Mouse (Mus musculus): ENCODE results near the gene Rab3il1. TPM values are rescaled to one million over a fixed set of nuclear protein-coding genes. Genes with fewer than 3 reads are reported as not detected.

Gene Rab3il1
- total RNA-seq, 2 experiments from 2014 or later, result 4.0 to 4.7 TPM

DNA sequence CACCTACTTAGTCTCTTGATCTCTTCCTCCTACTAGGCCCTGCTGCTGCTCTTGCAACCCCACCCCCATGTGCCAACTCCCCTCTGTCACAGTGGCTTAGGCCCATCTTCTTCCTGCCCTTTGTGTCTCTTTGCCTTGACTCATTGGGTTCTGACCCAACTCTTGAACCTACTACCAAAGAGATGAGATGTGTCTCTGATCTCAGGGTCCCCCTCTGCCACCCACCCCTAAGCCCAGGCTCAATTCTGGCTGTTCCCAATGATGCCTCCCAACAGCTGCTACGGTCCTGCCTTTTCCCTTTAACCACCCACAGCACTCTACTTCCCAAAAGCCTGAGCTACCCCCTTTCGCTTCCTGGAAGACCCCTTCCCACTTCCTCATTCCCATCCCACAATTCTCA lies 20.5 kb downstream of the Rab3il1 start:
- TF ChIP-seq CTCF (IDR thresholded peaks at IDR 0.05), result no peak
- DNase-seq, result no peak
- intact Hi-C loops (cut with DNase I), result no loop called here
- Histone ChIP-seq H3K4me3 (peak overlapping the region; percentile 34), H3K27ac (peak overlapping the region; percentile 78)

DNA sequence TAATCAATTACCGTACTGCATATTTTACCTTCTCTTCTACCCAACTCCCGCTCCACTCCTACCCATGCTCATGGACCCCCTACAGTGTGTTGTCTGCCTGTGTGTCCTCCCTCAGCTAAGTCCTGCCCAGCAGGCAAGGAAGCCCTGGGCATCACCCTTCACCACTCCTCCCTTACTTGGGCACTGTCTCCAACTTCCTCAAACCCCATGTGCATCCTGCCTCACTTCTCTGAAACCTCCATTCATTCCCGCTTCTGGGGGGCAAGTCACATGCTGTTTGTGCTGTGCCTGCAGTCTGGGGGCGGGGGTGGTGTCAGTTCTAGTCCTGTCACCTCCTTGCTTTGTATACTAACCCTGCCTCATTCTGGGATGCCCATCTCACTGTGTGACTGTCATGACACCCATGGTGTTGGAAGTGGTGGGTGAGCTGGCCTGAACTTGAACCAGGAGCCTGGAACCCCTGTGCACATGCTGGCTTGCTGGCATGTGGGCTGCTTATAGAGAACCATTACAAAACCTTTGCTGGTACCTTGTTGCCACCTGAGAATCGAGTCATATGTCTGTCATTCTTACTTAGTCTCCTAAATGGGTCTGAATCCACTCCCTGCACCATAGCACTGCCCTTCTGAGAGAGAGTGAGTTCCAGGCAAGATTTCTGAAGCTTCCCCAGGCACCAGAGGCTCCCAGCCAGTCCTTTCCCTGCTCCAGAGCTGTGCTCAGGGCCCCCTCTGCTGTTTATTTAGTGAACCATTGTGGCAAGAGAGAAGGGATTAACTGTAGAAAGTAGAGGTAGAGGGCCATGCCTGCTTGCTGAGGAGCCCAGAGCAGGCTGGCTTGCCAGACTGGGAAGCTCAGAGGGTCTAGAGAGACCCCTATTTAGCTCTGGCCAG lies 21.2 kb downstream of the Rab3il1 start:
- peak; percentile 61 for TF ChIP-seq CTCF (IDR thresholded peaks at IDR 0.05)
- DNase-seq, result peak; percentile 61
- H3K27ac ChIP-seq, result peak overlapping the region; percentile 78
- H3K4me3 ChIP-seq, result peak overlapping the region; percentile 34
- intact Hi-C loops (cut with DNase I), result no loop called here

DNA sequence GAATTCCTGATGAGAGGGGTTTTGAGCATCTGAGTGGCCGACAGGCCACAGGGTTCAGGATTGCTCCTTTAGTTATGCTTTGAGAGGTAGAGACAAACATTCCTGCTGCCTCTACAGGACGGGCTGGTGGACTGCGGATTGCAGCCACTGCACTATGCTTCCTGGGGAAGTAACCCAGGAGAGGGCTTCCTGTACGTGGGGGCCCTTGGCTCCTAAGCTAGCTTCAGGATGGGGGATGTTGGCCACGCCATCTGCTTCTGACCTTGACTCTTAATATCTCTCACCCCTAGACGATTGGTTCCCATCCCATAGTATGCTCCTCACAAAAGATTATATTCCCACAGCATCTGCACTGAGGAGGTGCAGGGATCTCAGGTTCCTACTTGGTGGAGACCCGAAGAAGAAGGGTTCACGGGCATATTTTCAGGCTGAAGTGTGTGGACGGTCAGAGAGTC lies 21.9 kb downstream of the Rab3il1 start:
- Histone ChIP-seq H3K27ac (peak overlapping the region; percentile 78), H3K4me3 (peak overlapping the region; percentile 11)
- intact Hi-C loops (cut with DNase I), result no loop called here
- no peak for DNase-seq
- TF ChIP-seq CTCF (IDR thresholded peaks at IDR 0.05), result no peak

DNA sequence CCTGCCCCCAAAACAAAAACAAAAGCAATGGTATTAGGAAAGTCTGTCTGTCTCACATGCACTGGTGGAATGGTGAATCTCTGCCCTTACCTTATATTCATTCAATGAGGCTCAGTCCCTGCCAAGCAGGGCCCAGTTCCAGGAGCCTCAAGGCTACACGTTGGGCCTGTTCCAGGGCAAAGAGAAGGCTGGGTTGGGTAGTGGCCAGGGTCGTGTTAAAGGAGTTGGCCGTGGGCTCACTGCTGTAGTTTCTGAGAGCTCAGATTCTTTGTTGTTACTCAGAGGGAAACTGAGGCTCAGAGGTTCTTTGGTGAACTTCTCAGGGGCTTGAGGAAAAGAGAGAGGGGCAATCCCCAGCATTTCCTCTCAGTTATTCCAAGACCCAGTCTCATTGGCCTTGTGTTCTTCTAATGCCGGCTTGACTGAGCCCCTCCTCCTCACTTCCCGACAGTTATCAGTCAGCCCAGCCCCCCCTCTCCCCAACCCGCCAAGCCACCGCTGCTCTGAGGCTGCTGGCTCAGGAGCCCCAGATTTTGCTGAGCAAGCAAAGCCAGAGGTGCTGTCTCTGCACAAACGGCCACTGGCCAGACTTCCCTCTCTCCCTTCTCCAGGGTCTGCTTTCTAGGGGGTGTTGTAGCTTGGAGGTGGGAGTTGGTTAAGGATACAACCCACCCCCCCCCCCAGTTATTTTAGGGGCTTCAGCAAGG lies 23.9 kb downstream of the Rab3il1 start:
- no peak for TF ChIP-seq CTCF (IDR thresholded peaks at IDR 0.05)
- peak overlapping the region; percentile 36 for H3K4me3 ChIP-seq
- peak overlapping the region; percentile 58 for H3K27ac ChIP-seq
- intact Hi-C loops (cut with DNase I), result no loop called here
- peak; percentile 69 for DNase-seq

DNA sequence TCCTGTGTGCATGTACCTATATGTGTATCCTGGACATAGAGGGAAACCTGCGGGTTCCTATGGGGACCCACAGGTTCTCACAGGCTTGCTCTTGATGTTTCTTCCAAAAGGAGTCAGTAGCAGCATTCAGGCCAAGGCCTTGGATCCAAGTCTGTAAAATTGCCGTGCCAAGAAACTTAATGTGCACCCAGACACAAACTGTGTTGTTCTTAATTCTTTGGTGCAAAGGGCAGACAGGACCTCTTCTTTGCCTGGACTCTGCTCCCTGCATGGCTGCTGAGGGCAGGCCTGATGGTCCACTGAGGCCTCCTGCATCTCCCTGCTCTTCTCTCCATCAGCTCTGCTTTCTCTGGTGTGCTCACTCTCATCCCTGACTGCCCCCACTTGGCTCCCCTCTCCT lies 28.3 kb downstream of the Rab3il1 start:
- no peak overlapping the region for H3K27ac ChIP-seq
- DNase-seq, result no peak
- no peak for TF ChIP-seq CTCF (IDR thresholded peaks at IDR 0.05)
- H3K4me3 ChIP-seq, result no peak overlapping the region
- intact Hi-C loops (cut with DNase I), result no loop called here

DNA sequence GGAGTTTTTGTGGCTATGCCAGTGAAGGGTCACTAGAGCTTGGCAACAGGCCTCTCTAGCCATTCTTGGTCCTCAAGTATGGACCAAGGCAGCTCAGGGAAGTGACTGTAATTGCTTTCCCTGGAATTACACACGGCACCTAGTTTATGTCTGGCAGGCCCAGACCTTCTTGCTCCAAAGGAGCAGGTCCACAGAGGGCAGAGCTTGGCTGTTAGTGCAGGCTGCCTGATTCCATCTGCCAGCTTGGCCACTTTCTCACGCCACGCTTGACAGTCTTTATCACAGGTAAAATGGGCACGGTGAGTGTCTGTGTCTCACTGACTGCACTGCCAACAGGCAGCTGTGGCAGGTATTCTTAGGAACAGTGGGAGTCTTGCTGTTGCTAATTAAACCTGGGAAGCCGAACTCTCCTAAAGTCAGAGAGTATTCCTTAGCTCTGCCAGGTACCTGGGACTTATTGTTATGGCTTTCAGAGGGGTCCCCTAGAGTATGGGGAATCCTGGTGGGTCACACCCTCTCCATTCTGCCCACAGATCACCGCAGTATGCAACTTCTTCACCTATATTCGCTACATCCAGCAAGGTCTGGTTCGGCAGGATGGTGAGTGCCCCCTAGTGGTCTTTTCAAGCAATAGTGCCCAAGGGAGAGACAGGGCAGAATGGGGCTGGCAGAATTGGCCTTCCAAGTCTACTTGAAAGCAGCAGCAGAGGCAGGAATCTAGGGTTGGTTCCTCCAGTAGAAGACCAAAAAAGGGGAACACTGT lies 31.9 kb downstream of the Rab3il1 start:
- no peak overlapping the region for H3K4me3 ChIP-seq
- no peak overlapping the region for H3K27ac ChIP-seq
- peak; percentile 92 for TF ChIP-seq CTCF (IDR thresholded peaks at IDR 0.05)
- intact Hi-C loops (cut with DNase I), result no loop called here
- peak; percentile 63 for DNase-seq

DNA sequence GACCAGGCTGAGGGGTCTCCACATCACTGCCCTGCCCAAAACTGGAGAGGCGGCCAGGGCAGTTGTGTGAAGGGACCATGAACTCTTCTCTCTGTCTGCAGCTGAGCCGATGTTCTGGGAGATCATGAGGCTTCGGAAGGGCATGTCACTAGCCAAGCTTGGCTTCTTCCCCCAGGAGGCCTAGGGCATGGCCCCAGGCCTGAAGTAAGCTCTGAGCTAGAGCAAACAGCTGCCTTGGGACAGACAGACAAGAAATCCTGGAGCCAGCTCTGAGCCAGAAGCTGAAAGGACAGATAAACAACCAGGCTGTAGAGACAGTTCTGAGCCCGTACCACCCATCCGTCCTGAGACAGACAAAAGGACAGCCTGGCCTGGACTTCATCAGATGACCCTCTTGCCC lies 32.9 kb downstream of the Rab3il1 start:
- Histone ChIP-seq H3K4me3 (no peak overlapping the region), H3K27ac (peak overlapping the region; percentile 8; the same call in 1 of the 2 replicates)
- intact Hi-C loops (cut with DNase I), result loop anchor here (1.0 to 2.0 kb wide), 2 partner anchors 34 to 118 kb away; no protein-coding TSS in a partner anchor
- no peak for DNase-seq
- no peak for TF ChIP-seq CTCF (IDR thresholded peaks at IDR 0.05)

DNA sequence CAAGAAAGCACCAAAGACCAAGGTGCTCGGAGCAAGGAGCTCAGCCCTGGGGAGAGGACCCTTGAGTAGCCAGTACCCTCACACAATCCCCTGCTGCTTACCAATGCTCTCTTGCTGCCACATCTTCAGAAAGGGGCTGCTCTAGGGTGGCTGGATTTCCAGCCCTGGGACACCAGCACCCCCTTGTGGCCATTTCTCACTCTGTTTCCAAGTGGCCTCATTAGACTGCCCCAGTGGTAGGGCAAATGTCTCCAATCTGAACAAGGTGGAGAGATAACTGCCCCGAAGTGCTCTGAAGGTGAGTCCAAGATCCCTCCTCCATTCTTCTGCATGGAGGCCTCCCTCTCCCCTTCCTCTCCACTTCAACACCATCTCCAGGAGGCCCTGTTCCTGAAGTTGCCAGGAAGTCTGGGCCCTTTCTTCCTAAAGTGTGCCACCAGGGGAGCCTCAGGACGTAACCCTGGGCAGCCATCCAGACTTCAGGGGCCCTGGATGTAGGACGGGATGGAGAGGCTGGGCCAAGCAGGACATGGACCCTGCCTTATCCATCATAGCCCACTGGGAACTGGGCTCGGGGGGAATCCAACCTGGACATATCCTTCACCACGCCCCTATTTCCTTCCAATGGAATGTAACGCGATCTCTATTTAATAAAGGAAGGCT lies 33.4 kb downstream of the Rab3il1 start:
- peak; percentile 86 for DNase-seq
- peak; percentile 95 for TF ChIP-seq CTCF (IDR thresholded peaks at IDR 0.05)
- intact Hi-C loops (cut with DNase I), result loop anchor here (1.0 to 5.0 kb wide), 3 partner anchors 35 to 118 kb away; partner anchors contain the start of gene Fads2
- peak overlapping the region; percentile 8; the same call in 1 of the 2 replicates for H3K27ac ChIP-seq
- no peak overlapping the region for H3K4me3 ChIP-seq

DNA sequence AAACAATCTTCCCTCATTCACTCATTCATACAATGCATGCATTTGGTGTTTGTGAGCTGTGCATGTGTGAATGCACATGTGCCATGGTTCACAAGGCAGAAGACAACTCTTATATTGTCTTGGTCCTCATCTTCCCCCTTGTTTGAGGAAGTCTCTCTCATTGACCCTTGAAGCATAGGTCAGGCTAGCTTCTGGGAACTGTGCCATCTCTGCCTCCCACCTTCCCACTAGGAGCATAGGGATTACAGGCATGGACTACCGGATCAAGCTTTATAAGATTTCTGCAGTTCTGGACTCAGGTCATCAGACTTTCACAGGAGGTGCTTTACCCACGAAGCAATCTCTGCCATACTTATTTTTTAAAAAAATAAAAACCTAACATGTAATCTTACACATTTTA lies 36.1 kb downstream of the Rab3il1 start:
- H3K4me3 ChIP-seq, result no peak overlapping the region
- no peak overlapping the region for H3K27ac ChIP-seq
- intact Hi-C loops (cut with DNase I), result loop anchor here (5.0 kb wide), 1 partner anchor 65 kb away; the partner anchor contains the start of gene Fads2
- DNase-seq, result no peak
- TF ChIP-seq CTCF (IDR thresholded peaks at IDR 0.05), result no peak

DNA sequence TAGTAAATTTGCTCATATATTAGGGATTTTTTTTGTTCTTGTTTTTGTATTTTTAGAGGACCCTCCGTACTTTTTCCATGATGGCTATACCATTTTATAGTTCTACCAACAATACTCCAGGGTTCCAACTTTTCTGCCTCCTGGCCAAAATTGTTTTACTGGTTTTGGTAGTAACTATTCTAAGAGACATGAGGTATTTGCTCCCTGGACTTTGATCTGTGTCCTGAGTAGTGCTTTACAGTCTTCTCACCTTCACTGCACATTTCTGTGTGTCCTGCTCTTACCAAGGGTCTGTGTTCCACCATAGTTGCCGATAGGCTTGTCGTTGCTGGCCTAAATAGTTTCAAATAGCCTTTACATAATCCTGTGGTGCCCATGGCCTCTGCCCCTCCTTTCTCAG lies 36.9 kb downstream of the Rab3il1 start:
- DNase-seq, result no peak
- no peak overlapping the region for H3K4me3 ChIP-seq
- intact Hi-C loops (cut with DNase I), result loop anchor here (5.0 kb wide), 1 partner anchor 64 kb away; the partner anchor contains the start of gene Fads2
- no peak for TF ChIP-seq CTCF (IDR thresholded peaks at IDR 0.05)
- H3K27ac ChIP-seq, result no peak overlapping the region; the same call in 1 of the 2 replicates

DNA sequence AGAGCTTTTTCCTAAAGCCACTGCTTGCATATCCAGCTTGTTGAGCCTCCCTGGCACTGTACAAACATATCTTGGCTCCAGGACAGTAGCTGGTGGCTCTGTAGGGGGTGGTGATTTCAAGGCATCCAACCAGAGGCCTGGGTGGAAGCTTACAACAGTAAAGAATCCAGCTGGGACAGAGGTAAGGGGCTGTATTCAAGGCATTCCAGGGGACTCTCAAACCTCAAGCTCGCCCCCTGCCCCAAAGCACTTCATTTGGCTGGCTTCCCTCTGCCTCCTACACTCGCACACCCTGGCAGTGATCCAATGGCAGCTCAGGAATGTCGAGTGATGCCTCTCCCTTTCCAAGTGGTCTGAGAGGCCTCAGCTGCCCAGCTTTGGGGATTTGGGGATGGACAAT lies 37.4 kb downstream of the Rab3il1 start:
- H3K27ac ChIP-seq, result peak overlapping the region; percentile 20; the same call in 1 of the 2 replicates
- no peak for TF ChIP-seq CTCF (IDR thresholded peaks at IDR 0.05)
- DNase-seq, result no peak
- no peak overlapping the region for H3K4me3 ChIP-seq
- intact Hi-C loops (cut with DNase I), result loop anchor here (5.0 kb wide), 1 partner anchor 63 kb away; the partner anchor contains the start of gene Fads2

All from gastrocnemius, adult 2 months (tissue).